Mouse (Mus musculus) thymus, postnatal 25 days (tissue): ENCODE data around the gene Rasd1.
A peak's percentile ranks its signal among the peaks of the same experiment; 100 is the strongest.
"Not testable (repeated sequence)": the region's sequence is repeated elsewhere in the genome, so short reads cannot be mapped to it uniquely, and the experiment has no call there.

Experiments
- DNase-seq: peaks from one replicate; pipeline ENCODE4 v3.0.0; 2022

Rasd1 gene

DNA sequence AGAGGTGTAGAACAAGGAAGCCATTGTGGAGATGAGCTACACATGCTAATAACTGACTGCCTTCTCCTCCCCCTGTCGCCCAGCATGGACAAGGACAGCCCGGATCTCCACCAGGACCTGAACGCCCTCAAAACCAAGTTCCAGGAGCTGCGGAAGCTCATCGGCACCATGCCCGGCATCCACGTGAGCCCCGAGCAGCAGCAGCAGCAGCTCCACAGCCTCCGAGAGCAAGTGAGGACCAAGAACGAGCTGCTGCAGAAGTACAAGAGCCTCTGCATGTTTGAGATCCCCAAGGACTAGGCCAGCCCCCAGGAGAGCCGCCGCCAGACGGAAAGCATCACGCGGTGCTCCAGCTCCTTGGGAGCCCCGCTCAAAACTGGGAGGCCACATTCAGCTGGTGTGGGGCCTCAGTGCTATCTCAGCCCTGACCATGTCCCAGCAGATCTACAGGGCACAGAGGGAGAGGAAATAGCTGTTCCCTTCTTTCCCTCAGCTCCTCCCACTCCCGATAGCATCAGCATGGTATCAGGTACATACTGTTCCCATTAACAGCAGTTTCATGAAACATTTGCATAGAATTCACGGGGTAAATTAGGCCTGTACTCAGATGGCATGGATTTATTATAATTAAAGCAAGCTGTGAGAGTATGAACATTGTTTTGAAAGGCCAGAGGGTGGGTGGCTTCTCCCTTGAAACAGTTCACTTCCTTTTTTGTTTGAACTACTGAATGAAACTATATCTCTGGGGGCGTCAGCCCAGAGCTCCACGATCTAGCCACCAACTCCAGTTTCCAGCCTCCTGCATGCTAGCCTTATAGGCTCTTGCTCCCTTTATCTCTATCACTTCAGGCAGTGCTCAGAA lies 4.0 kb downstream of the Rasd1 start:
- no peak for DNase-seq

DNA sequence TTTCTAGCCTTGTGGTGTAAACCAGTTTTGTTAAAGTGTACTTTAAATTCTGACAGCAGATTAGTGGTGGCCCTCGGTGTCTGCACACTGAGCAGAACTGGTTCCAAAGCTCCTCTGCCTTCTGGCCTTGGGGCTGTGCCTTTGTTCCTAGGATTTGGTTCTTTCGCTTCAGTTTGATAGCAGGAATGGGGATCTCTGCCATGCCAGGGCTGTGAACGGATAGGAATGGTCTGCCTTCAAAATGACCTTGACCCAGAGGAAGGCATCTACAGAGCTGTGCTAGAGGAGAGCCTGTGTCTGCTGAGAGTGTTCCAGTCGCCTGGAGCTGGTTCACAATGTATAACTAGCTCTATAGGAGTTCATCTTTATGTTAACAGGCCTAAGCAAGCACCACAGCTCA lies 5.3 kb downstream of the Rasd1 start:
- DNase-seq = no peak

DNA sequence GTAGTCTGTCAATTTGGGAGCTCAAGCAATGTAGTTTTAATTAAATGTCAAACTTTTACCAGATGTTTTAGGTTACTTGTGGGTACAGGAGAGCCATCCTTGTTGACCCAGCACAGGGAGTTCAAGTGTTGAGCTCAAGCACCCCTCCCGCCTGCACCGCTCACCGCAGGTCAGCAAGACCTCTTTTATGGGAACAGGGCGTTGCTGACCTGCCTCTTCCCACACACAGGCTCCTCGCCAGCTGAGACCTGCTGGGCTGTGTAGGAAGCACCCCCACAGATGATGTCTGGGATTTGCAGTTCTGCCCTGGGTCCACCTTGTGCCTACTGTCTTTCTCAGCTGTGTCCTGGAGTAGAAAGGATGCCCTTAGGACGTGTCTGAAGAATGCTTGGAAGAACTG lies 8.0 kb downstream of the Rasd1 start:
- DNase-seq = no peak

DNA sequence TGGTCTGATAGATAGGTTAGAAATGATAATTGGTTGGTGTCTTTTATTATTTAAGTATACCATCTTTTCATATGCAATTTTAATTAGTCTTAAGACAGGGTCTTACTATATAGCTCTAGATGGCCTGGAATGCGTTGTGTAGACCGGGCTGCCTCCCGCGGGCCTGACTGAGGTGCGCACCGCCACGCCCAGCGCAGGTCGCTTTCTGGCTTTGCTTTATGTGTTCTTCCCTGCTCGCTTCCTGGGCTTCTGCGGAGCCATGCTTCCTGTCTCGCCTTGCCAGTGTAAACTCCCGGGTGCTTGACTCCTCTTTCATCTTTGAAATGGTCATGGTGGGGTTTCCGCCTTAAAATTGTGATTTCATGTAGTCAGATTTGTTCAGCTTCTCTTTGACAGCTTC lies 11.9 kb downstream of the Rasd1 start:
- no peak for DNase-seq

DNA sequence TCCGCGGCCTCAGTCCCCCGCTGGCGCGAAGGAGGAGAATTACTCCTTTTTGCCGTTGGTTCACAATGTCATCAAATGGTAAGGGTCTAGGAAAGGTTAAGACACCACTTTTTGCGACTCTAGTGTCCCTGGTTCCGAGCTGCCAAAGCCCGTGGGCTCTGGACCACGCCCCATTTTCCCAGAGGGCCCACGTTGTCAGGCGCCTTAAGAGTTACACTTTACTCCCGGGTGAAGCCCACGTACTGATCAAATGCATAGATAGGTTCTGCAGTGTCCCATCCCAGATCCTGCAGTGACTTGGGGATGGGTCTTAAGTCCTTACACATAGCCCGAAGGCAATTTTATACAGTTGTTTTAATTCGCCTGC lies 16.4 kb downstream of the Rasd1 start:
- no peak for DNase-seq

DNA sequence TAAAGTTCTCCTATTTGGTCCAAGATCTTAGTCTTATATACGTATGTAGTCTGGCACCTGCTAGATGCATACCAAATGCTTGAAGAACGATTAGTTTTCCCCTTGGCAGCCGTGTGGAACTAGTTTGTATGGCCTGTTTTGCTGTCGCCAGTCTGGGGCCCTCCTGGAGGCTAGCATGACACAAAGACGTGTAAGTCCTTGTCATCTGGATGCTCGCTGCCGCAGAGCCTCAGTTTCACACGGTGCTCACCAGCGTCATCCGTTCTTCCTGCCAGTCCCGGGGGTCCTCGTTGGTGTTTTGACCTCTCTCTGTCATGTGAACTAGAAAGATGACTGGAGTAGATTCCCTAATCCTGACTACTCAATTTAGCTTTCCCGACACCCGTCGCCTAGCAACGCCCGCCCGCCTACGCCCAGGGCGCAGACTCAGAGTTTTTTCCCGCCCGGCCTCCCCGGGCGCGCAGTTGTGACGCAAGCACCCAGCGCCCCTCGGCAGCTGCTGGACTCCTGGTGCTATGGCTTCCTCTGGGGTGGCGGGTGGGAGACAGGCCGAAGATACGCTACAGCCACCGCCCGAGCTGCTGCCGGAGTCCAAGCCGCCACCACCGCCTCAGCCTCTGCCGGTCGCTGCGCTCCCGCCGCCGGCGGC lies 16.9 kb downstream of the Rasd1 start, which contains the start of gene Med9:
Gene Med9, plus strand, starts transcription at position 455 of the 649 bp plus-strand sequence.
- peak; percentile 91 for DNase-seq

DNA sequence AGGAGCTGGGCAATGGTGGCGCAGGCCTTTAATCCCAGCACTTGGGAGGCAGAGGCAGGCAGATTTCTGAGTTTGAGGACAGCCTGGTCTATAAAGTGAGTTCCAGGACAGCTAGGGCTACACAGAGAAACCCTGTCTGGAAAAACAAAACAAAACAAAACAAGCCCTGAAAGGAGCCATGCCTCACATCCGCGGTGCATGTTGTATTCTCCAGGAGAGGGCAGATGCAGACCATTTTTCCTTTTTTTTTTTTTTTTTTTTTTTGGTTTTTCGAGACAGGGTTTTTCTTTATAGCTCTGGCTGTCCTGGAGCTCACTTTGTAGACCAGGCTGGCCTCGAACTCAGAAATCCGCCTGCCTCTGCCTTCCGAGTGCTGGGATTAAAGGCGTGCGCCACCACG lies 19.9 kb downstream of the Rasd1 start:
- DNase-seq = not testable (repeated sequence)

DNA sequence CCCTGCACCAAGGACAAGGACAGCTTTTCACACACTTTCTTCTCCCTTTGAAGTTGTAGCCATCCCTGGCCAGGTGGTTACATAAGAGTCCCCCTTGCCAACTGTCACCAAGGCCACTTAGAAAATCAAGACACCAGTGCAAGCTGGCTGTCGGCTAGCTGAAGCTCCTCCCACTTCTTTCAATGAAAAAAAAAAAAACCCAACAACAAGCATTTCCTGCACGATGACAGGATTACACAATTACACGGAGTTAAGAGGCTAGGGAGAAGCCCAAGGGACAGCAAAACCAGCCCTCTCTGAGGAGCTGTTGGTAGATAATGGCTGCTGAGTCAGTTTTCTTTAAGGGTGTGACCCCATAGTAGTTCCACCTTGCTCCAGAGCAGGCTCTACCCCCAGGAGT lies 23.4 kb downstream of the Rasd1 start:
- DNase-seq = no peak

DNA sequence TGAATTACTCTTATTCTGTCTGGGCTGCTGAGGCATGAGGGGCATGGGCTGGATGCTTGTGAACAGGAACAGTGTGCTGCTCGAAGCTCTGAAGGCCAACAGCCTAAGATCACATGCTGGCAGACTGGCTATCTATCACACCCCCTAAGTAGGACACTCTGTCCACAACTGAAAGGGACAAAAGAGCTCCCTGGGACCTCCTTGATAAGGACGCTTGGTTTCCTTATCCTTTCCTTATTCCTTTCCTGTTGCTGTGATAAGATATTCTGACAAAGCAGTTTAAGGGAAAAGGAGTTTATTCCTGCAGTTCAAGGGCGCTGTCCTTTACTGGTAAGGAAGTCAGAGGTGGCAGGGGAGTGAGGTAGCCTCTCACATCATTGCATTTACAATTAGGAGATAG lies 24.1 kb downstream of the Rasd1 start:
- DNase-seq = no peak

DNA sequence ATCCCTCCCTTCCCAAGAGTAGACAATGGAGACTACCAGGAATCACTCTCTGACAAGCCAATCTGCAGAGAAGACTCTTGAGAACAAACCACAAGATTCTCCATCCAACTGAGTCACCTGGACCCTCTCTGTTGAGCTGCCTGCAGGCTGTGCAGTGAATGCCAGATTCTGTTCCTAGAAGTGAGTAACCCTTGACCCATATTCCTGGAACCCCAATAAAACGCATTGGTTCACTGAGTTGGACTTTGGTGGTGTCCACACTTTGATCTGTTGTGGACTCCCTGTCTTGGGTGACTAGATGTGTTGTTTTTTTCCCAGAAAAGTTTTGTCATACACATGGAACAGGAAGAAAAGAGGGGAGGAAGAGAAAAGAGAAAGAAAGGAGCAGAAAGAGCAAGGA lies 24.9 kb downstream of the Rasd1 start:
- no peak for DNase-seq

DNA sequence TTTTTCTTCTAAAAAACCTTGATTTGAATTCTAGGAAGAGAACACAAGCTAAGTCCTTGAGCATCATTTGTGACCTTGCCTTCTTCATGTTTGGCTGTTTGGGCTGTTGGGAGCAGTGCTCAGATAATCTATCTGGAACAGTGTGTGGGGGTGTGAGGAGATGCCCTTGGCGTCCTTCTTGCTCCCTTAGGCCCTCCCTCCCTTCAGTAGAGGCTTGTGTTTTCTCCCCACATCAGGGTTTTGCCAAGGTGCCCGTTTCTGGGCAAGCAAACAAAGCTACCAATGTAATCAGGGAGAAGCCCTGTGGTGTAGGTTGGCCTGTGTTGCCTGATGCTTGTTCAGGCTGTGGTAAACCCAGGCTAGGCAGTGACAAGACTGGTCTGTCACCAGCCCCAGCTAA lies 27.1 kb downstream of the Rasd1 start:
- no peak for DNase-seq

DNA sequence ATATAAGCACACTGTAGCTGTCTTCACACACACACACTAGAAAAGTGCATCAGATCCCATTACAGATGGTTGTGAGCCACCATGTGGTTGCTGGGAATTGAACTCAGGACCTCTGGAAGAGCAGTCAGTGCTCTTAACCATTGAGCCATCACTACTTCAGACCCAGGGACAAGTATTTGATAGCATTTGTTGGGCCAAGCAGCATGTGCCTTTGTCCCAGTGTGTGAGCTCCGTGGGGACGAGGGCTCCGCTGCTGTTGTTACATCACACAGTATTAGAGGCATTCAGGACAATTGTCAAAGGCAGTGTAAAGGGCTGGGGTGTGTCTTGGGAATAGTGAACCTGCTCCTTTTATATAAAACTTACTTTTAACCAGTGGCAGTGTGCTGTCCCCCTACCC lies 27.7 kb downstream of the Rasd1 start:
- DNase-seq = no peak

DNA sequence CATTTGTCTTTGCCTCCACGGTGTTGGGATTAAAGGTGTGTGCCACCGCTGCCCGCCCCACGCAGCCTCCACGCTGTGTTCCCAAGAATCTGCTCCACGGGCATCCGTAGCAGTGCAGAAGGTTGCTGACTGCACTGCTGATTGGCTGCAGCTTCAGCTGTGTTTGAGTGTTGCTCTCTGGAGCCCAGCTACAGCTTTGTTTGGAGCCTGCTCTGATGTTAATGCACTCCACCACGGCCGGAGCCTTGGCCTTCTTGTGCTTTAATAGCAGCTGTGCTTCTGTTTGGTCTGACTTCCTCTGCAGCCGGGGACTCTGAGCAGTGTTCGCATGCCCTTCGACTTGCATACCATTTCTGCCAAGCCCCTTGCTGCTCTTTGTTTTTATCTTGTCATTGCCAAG lies 30.8 kb downstream of the Rasd1 start:
- DNase-seq = no peak

DNA sequence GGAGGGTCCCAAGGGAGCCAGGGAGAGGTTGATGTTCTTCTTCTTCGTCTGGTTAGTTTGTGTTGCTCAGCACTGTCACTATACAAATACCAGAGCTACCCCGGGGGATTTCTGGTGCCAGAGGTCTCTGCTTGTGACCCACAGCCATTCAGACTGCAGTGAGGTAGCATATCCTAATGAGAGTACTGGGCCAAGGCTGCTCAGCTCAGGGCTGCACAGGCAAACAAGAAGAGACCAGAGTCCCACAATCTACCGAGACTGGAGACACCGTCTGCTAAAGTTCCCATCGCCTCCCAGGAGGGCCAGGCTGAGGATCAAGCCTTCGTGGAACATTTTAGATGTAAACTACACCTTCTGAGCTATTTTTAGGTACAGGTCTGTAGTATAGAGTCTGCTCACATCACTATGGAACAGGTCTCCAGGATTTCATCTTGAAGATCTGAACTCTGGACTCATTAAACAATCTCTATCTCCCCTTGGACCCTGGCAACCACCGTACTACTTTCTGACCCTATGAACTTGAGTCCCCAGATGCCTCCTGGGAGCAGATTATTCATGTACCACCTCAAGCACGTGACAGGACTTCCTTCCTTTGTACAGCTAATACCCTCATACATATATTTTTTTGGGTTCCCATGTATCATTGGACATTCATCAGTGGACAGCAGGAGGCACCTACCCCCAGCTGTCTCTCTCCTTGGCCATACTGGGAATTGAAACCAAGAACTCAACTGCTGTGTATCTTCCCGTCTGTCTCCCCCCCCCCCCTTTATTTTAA lies 32.0 kb downstream of the Rasd1 start:
- DNase-seq = no peak

DNA sequence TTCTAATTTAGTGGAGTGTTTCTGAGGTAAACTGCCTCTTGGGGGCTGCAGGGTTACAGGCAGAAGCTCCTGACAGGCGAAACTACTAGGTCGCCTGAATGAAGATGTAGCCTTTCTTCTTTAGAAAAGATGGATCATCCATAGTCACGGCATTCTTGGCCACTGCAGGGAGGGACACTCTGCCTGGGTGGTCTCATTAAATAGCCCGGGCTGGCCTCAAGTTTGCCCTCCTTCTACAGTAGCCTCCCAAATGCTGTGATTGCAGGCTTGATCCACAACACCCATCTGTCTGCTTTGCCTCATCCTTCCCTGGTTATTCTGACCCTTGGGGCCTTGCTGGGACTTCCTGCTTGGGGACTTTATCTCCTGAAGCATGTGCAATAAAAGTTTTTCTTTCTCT lies 34.7 kb downstream of the Rasd1 start:
- DNase-seq = no peak

DNA sequence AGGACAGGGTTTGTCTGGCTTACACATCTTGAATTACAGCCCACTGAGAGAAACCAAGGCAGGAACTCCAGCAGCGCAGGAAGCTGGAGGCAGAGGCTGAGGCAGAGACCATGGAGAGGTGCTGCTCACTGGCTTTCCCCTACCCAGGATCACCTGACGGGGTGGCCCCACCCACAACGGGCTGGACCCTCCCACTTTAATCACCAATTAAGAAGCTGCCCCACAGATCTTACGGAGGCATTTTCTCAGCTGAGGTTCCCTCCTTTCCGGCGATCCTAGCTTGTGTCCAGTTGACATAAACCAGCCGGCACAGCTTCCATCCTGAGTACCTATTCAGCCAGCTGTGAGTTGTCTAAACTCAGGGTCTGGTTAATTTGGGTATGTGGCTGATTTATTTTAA lies 43.5 kb downstream of the Rasd1 start:
- no peak for DNase-seq

DNA sequence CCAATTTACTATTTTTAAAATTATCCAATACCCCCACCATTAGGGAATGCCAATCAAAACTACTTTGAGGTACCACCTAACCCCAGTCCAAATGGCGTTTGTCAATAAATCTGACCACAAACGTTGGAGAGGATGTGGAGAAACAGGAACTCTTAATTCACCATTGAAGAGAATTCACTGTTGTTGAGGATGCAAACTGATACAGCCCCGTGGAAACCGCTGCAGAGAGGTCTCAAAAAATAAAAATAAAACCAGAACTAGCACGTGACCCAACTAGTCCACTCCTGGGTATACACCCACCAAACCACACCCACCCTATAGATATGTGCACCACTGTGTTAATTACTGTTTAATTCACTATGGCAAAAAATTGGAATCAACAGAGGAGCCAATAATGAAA lies 44.4 kb downstream of the Rasd1 start:
- no peak for DNase-seq

DNA sequence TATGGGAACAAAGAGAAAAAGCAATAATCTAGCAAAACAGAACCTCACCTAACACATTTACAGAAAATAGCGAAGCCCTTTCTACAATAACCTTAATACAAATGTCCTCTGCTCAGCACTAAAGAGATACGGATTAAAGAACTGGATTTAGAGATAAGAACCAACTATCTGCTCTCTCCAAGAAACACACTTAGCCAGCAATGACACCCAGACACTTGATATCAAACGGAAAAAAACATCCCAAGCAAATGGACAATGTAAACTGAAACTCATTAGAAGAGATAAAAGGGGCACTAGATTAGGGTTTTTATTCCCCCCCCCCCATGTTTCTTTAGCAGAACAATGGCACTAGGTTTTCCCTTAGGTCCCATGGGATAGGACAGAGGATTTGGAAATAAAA lies 45.3 kb downstream of the Rasd1 start:
- DNase-seq = no peak

DNA sequence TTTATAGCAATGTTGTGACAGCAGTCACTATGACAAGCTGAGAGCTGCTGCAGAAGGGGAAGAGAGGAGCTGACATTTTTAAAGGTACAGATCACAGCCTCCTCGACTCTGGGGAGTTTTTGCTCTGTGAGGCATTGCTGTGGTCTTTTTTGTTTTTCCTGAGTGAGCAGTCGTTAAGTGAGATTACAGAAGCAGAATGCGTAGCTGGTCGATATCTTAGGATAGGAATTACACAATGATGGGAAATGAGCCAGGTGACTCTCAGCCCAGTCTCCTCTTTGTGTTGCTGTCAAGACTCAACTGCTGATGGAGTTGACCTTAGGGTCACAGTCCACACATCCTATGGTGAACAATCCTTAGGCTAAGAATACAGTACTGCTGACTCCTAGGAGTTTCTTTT lies 46.7 kb downstream of the Rasd1 start:
- DNase-seq = no peak

DNA sequence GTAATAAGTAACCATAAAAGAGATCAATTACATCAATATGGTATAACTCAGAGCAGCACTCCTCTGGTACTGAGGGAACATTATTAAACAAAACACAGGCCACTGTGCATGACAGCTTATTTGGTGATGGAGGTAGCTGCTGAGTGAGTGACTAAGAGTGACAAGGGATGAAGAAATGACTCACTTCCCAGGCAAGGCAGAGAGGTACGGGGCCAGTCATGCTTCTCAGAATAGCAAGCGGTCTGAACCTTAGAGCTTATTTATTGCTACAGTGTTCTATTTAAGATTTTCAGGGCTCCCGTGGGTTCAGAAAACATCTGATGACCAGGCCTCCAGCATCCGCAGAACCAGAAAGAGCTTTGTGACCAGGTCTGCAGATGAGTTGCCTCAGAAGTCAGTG lies 51.0 kb downstream of the Rasd1 start:
- no peak for DNase-seq
